Mouse (Mus musculus) ovary, adult 18-20 months (tissue): ENCODE data around the gene Olfr204.
"Not testable (repeated sequence)": the region's sequence is repeated elsewhere in the genome, so short reads cannot be mapped to it uniquely, and the experiment has no call there.

Experiments used
- DNase-seq: peaks from one replicate; pipeline ENCODE4 v3.0.0; 2022; ENCODE audit warnings: low spot score, mixed read lengths

Olfr204 gene

DNA sequence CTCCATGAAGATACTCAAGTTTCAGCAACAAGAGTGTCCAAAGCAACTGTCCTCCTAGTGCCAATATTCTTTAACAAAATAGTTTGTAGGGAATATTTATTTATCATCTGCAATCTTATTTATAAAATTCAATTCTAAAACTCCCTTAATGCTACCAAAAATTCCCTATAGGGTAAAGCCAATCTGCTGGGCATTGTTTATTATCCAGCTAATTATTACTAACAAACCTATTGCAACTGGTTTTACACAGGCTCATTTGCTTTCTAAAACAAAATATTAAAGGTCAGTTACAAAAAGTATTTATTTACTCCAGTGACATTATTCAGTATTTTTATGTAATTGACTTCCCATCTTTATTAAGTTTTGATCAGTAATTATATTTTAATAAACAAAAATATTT is at the start of gene Olfr204:
Gene Olfr204 (minus strand): TSS at position 101 of the 400 bp plus-strand sequence.
- DNase-seq: no peak

DNA sequence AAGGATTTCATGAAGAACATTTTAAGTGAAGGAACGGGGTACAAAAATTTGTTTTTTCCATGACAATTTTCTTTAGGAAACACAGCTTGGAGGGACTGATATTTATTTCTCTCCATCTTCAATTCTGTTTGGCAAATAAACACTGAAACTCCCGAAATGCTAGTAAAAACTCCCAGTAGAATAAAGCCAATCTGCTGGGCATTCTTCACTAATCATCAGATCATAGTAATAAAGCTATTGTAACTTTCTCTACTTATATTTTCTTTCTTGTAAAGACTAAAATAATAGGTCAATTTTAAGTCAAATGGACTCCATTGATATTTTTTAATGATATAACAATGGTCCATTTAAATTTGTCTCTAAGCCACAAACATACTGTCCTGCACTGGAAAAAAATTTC is 45.8 kb upstream of the Olfr204 start, which contains the start of gene Olfr209:
Gene Olfr209 (minus strand): TSS at position 101 of the 400 bp plus-strand sequence.
- DNase-seq: no peak

DNA sequence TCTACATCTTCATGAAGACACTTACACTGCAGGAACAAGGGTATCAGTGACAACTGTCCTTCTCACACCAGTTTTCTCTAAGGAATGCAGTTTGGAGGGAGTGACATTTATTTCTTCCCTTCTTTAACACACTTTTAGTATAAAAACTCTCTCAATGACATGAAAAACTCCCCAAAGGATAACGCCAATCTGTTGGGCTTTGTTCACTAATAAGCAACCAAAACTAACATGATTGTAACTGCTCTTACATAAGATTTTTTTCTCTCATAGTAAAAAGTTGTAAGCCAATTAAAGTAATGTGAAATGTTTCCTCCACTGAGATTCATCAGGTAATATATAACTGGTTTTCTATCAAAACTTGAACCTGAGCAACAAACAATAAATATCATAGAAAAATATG is 31.1 kb upstream of the Olfr204 start, which contains the start of gene Olfr206:
Gene Olfr206 (minus strand): TSS at position 101 of the 400 bp plus-strand sequence.
- DNase-seq: no peak

DNA sequence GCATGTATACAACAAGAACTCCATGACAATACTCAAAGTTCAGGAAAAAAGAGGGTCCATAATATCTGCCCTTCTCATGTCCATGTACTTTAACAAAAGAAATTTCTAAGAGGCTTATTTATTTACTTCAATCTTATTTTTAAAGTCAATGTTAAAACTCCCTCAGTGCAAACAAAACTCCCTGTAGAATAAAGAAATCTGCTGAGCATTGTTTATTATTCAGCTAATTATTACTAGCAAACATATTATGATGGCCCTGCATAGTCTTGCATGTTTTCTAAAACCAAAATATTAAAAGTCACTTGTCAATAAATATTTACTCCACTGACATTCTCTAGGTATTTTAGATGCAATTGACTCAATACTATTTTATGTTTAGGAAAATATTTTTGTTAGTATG is 13.0 kb upstream of the Olfr204 start, which contains the start of gene Olfr205:
Gene Olfr205 (minus strand): TSS at position 101 of the 400 bp plus-strand sequence.
- no peak for DNase-seq

DNA sequence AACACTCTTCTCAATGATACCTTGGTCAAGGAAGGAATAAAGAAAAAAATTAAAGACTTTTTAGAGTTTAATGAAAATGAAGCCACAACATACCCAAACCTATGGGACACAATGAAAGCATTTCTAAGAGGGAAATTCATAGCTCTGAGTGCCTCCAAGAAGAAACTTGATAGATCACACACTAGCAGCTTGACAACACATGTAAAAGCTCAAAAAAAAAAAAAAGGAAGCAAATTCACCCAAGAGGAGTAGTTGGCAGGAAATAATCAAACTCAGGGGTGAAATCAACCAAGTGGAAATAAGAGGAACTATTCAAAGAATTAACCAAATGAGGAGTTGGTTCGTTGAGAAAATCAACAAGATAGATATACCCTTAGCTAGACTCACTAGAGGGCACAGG is 5.2 kb upstream of the Olfr204 start:
- DNase-seq: not testable (repeated sequence)

DNA sequence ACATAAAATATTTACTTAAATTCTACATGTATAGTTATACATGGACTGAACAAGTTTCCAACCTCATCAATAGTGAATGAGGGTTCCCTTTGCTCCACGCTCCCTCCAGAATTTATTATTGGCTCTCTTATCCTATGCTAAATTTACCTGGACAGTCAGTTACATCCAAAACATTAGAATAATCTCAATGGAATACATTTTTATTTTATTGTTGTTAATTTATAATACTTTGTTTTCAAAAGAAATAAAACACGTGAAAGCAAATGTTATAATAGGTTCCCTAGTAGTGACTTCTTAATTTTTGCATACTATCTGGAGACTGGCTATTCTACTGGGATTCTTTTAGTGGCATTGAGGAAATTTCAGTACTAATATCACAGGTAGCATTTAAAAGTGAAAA is 19.5 kb downstream of the Olfr204 start, which contains the start of gene Olfr203:
Gene Olfr203 (plus strand): TSS at position 301 of the 400 bp plus-strand sequence.
- no peak for DNase-seq

DNA sequence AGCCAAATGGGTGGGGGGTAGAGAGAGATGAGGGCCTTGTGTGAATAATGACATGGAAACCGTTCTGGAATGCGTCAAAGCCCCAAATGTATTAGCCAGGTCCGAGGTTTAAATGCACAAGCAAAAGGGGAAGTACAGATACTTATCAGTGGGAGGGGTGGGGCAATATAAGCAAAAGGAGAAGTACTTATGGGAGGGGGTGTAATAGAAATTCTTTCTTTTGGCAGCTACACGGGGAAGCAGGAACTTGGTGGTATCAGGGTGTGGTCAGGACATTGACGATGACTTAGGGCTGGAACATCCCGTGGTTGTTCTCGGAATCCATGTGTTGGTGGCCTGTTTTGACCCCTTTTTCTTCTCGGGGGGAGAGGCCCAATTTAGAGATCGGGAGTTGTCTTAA is 30.5 kb downstream of the Olfr204 start:
- DNase-seq: not testable (repeated sequence)

DNA sequence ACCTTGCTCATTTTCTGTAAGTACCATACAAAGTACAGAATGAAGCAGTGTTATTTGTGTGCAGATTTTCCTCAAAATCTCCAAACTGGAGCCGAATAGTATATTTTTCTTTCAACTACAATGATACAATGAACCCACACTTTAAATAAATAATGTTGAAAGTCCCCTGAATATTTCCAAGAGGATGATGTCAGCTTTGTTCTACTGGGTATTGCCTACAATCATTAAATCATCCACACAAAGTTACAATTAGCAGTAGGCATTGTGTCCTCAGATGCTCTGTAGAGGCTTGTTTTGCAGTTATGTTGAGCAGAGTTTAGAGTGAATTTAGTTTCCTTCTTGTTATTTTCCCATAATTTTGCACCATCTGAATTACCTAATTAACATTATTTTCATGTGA is 31.4 kb downstream of the Olfr204 start, which contains the start of gene Olfr202:
Gene Olfr202 (minus strand): TSS at position 101 of the 400 bp plus-strand sequence.
- no peak for DNase-seq

DNA sequence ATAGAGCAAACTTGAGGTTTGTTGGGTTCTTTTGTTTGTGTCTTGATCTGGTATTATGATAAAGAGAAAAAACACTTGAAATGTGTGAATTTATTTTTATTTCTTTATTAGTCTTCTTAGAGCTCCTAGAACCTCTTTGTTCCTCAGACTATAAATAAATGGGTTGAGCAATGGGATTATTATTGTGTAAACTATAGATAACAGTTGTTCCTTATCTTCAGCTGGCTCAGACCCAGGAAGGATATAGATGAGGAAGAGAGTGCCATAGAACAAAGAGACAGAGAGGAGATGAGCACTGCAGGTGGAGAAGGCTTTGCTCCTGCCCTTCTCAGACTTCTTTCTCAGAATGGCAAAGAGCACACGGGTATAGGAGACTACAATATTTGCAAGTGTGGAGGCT is 34.6 kb downstream of the Olfr204 start:
- no peak for DNase-seq

DNA sequence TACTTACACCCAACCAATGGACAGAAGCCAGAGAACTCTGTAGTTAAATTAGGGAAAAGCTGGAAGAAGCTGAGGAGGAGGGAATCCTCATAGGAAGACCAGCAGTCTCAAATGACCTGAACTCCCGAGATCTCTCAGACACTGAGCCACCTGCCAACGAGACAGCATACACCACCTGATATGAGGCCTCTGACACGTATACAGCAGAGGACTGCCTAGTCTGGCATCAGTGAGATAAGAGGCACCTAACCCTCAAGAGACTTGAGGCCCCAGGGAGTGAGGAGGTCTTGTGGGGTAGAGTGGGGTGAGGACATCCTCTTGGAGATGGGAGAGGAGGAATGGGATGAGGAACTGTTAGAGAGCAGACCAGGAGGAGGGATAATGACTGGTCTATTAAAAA is 37.5 kb downstream of the Olfr204 start:
- DNase-seq: no peak

DNA sequence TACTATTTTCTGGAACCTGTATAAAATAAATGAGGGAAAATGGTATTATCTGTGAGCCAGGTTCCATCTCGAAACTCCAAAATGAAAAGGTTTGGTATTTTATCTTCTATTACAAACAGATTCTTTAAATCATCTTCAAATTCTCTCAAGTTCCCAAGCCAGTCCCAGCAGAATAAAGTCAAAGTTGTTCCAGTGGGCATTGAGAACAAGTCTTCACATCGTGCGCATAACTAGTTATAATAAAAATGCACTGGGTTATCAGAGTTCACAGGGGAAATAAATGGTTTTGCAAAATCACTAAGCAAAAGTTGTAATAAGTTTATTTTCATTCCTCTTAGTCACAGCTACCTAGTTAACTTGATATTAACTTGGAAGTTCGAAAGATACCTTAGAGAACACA is 45.5 kb downstream of the Olfr204 start, which contains the start of gene Olfr201:
Gene Olfr201 (minus strand): TSS at position 101 of the 400 bp plus-strand sequence.
- DNase-seq: not testable (repeated sequence)

DNA sequence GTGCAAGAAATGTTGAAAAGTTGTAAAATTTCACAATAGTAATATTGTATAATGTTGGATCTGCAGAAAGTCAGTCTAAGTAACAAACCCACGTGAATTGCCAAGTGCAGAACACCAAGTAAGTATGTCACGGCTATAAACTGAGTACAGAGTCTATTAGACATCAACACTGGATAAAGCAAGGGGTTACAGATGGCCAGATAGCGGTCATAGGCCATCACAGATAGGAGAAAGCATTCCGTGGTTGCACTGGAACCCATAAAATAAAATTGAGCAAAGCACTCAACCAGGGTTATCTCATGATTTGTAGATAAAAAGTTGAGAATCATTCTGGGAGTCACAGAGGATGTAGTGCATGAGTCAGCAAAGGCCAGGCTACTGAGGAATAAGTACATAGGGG is 49.0 kb downstream of the Olfr204 start:
- DNase-seq: not testable (repeated sequence)
